Mouse (Mus musculus): Measurements from ENCODE around the gene Neurl2. TPM values are rescaled to one million over a fixed set of nuclear protein-coding genes. Genes with fewer than 3 reads are reported as not detected.

Neurl2 gene
- polyA plus RNA-seq, 1 experiment from 2014 or later = 6.3 TPM

- H3K9ac ChIP-seq = no peak overlapping the region
- no peak overlapping the region for H3K27ac ChIP-seq (ENCODE audit: low read depth)
- H3K4me1 ChIP-seq (ENCODE audit: insufficient read depth) = peaks cover 4% of the 10 kb centered on the region; the same call in 1 of the 2 replicates
- no peaks in the 10 kb centered on the region for H3K36me3 ChIP-seq (ENCODE audit: insufficient read depth)
- 63% methylated on average over 4 of the region's 4 CpGs for WGBS
- no peak overlapping the region for H3K4me3 ChIP-seq (ENCODE audit: low read depth, low read length)
- no peaks in the 10 kb centered on the region for H3K9me3 ChIP-seq (ENCODE audit: low read depth, low read length)
- H3K4me2 ChIP-seq = no peak overlapping the region
- no peak for TF ChIP-seq CTCF (IDR thresholded peaks at IDR 0.05; ENCODE audit: low read depth)
- no peak for ATAC-seq (ENCODE audit: insufficient read depth)
- no peak for DNase-seq
- H3K27me3 ChIP-seq (ENCODE audit: insufficient read depth, low read length) = no peaks in the 10 kb centered on the region; the same call in 1 of the 2 replicates
Observed at GRCm38 (mm10) chr2:164781876-164782275, 51.4 kb downstream of the Neurl2 start.

Other genes with a start within 250 kb of the Neurl2 start
- 0.65 and 0.95 TPM in 2 replicates for gene Wfdc6a, start 248.0 kb downstream of the Neurl2 start, polyA plus RNA-seq (2014; fragmentation: Nextera tagmentation; extraction: Ambion mirVana)
- gene Eppin, start 239.9 kb downstream of the Neurl2 start, polyA plus RNA-seq (2014; fragmentation: Nextera tagmentation; extraction: Ambion mirVana) = not detected in 2 replicates
- gene Wfdc6b, start 219.9 kb downstream of the Neurl2 start, polyA plus RNA-seq (2014; fragmentation: Nextera tagmentation; extraction: Ambion mirVana) = not detected in 2 replicates
- not detected in 2 replicates for gene Wfdc8, start 219.8 kb downstream of the Neurl2 start, polyA plus RNA-seq (2014; fragmentation: Nextera tagmentation; extraction: Ambion mirVana)
- not detected in 2 replicates for gene Wfdc16, start 194.7 kb downstream of the Neurl2 start, polyA plus RNA-seq (2014; fragmentation: Nextera tagmentation; extraction: Ambion mirVana)
- not detected in 2 replicates for gene Wfdc10, start 177.4 kb downstream of the Neurl2 start, polyA plus RNA-seq (2014; fragmentation: Nextera tagmentation; extraction: Ambion mirVana)
- not detected in 2 replicates for gene Wfdc9, start 176.9 kb downstream of the Neurl2 start, polyA plus RNA-seq (2014; fragmentation: Nextera tagmentation; extraction: Ambion mirVana)
- gene Wfdc11, start 159.4 kb downstream of the Neurl2 start, polyA plus RNA-seq (2014; fragmentation: Nextera tagmentation; extraction: Ambion mirVana) = not detected in 2 replicates
- not detected in 2 replicates for gene Wfdc13, start 148.3 kb downstream of the Neurl2 start, polyA plus RNA-seq (2014; fragmentation: Nextera tagmentation; extraction: Ambion mirVana)
- not detected in 2 replicates for gene Spint4, start 135.0 kb downstream of the Neurl2 start, polyA plus RNA-seq (2014; fragmentation: Nextera tagmentation; extraction: Ambion mirVana)
- gene Spint5, start 118.2 kb downstream of the Neurl2 start, polyA plus RNA-seq (2014; fragmentation: Nextera tagmentation; extraction: Ambion mirVana) = not detected in 2 replicates
- 1.3 and 1.4 TPM in 2 replicates for gene Wfdc3, start 87.5 kb downstream of the Neurl2 start, polyA plus RNA-seq (2014; fragmentation: Nextera tagmentation; extraction: Ambion mirVana)
- gene Dnttip1, start 87.5 kb downstream of the Neurl2 start, polyA plus RNA-seq (2014; fragmentation: Nextera tagmentation; extraction: Ambion mirVana) = 74.7 and 77.6 TPM in 2 replicates
- gene Ube2c, start 63.6 kb downstream of the Neurl2 start, polyA plus RNA-seq (2014; fragmentation: Nextera tagmentation; extraction: Ambion mirVana) = 586 and 619 TPM in 2 replicates
- gene Tnnc2, start 53.5 kb downstream of the Neurl2 start, polyA plus RNA-seq (2014; fragmentation: Nextera tagmentation; extraction: Ambion mirVana) = not detected in 2 replicates
- 19.1 and 21.3 TPM in 2 replicates for gene Snx21, start 47.6 kb downstream of the Neurl2 start, polyA plus RNA-seq (2014; fragmentation: Nextera tagmentation; extraction: Ambion mirVana)
- 16.2 and 17.8 TPM in 2 replicates for gene Acot8, start 28.6 kb downstream of the Neurl2 start, polyA plus RNA-seq (2014; fragmentation: Nextera tagmentation; extraction: Ambion mirVana)
- gene Zswim3, start 28.4 kb downstream of the Neurl2 start, polyA plus RNA-seq (2014; fragmentation: Nextera tagmentation; extraction: Ambion mirVana) = 6.7 and 7.0 TPM in 2 replicates
- gene Zswim1, start 10.8 kb downstream of the Neurl2 start, polyA plus RNA-seq (2014; fragmentation: Nextera tagmentation; extraction: Ambion mirVana) = 20.8 and 21.1 TPM in 2 replicates
- not detected in 2 replicates for gene Spata25, start 4.9 kb downstream of the Neurl2 start, polyA plus RNA-seq (2014; fragmentation: Nextera tagmentation; extraction: Ambion mirVana)
- 114 and 125 TPM in 2 replicates for gene Ctsa, start 583 bp downstream of the Neurl2 start, polyA plus RNA-seq (2014; fragmentation: Nextera tagmentation; extraction: Ambion mirVana)
- gene Pltp, start 24.3 kb upstream of the Neurl2 start, polyA plus RNA-seq (2014; fragmentation: Nextera tagmentation; extraction: Ambion mirVana) = 122 and 126 TPM in 2 replicates
- 76.9 and 83.0 TPM in 2 replicates for gene Pcif1, start 45.8 kb upstream of the Neurl2 start, polyA plus RNA-seq (2014; fragmentation: Nextera tagmentation; extraction: Ambion mirVana)
- 14.8 and 15.8 TPM in 2 replicates for gene Zfp335, start 78.3 kb upstream of the Neurl2 start, polyA plus RNA-seq (2014; fragmentation: Nextera tagmentation; extraction: Ambion mirVana)
- gene Mmp9, start 107.3 kb upstream of the Neurl2 start, polyA plus RNA-seq (2014; fragmentation: Nextera tagmentation; extraction: Ambion mirVana) = 0.24 and 0.25 TPM in 2 replicates
- 0.57 and 1.6 TPM in 2 replicates for gene Slc12a5, start 127.3 kb upstream of the Neurl2 start, polyA plus RNA-seq (2014; fragmentation: Nextera tagmentation; extraction: Ambion mirVana)
- 72.8 and 81.6 TPM in 2 replicates for gene Ncoa5, start 201.4 kb upstream of the Neurl2 start, polyA plus RNA-seq (2014; fragmentation: Nextera tagmentation; extraction: Ambion mirVana)
- 20.3 and 22.1 TPM in 2 replicates for gene Cd40, start 222.2 kb upstream of the Neurl2 start, polyA plus RNA-seq (2014; fragmentation: Nextera tagmentation; extraction: Ambion mirVana)